Mouse (Mus musculus) brain, embryonic 14.5 days (tissue): ENCODE results near the gene Rps17.

Experiments used
- CTCF ChIP-seq: fragments of 200-500 bp; IDR thresholded peaks from 2 replicates; pipeline ENCODE4 v1.5.1; 2012; ENCODE audit warnings: inconsistent platforms, mild to moderate bottlenecking, moderate library complexity, borderline replicate concordance; ENCODE audit not compliant: insufficient read depth, insufficient read length; ENCODE audit errors: extremely low read depth
- POLR2A ChIP-seq: fragments of 200-500 bp; IDR thresholded peaks from 2 replicates; pipeline ENCODE4 v1.6.1; 2012; ENCODE audit warnings: mild to moderate bottlenecking, inconsistent platforms, borderline replicate concordance; ENCODE audit not compliant: poor library complexity, insufficient read depth, insufficient read length, severe bottlenecking; ENCODE audit errors: extremely low read depth

DNA sequence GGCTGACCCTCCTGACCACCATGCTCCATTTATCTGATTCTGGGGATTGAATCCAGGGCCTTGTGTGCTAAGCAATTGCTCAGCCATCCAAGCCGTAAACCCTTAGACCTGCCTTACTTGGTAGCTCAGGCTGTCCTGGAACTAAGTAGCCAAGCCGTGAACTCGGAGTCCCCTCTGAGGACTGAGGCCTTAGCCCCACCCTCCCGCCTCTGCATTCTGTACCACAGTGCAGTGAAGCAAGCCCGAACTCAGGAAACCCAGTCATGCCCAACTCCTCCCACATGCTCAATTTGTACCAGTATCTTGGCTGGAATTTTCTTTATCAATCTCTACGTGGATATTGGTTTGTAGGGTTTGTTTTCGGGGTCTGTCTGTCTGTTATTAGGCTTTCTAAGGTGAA lies 13.2 kb downstream of the Rps17 start:
- TF ChIP-seq POLR2A = no peak
- TF ChIP-seq CTCF = no peak
